Mouse (Mus musculus) megakaryocyte, embryonic 14.5 days (primary cell): Measurements from ENCODE around the gene Dstn. TPM values are rescaled to one million over a fixed set of nuclear protein-coding genes. Genes with fewer than 3 reads are reported as not detected.

Experiments used
- H3K27me3 ChIP-seq: replicated peaks from 2 replicates; pipeline ENCODE3; 2012; ENCODE audit warnings: inconsistent platforms
- H3K36me3 ChIP-seq: replicated peaks from 2 replicates; pipeline ENCODE3; 2012; ENCODE audit warnings: low read length, inconsistent platforms, mixed read lengths
- H3K4me1 ChIP-seq: 2 replicates; pipeline ENCODE4 v1.6.1; 2012; ENCODE audit warnings: inconsistent platforms
- H3K4me3 ChIP-seq: replicated peaks from 2 replicates; pipeline ENCODE3; 2012; ENCODE audit warnings: moderate library complexity, mild to moderate bottlenecking, inconsistent platforms
- H3K9me3 ChIP-seq: 2 replicates; pipeline ENCODE4 v1.6.1; 2012; ENCODE audit warnings: inconsistent platforms
- FLI1 ChIP-seq: IDR thresholded peaks from 2 replicates; pipeline ENCODE4 v1.6.1; 2012; ENCODE audit warnings: low read length, inconsistent platforms, mixed read lengths
- GATA1 ChIP-seq: IDR thresholded peaks from 3 replicates; pipeline ENCODE4 v1.6.1; 2012; ENCODE audit warnings: mixed read lengths, low read length, inconsistent platforms, borderline replicate concordance
- polyA plus RNA-seq: library from polyadenylated mRNA; stranded (reverse); fragments of >175 nt; gene quantifications from 2 replicates; pipeline ENCODE4 v1.2.3, GENCODE M21; 2012; ENCODE audit warnings: low replicate concordance; ENCODE audit not compliant: insufficient read depth

The Dstn gene
- polyA plus RNA-seq, 1 experiment: 18.3 TPM

DNA sequence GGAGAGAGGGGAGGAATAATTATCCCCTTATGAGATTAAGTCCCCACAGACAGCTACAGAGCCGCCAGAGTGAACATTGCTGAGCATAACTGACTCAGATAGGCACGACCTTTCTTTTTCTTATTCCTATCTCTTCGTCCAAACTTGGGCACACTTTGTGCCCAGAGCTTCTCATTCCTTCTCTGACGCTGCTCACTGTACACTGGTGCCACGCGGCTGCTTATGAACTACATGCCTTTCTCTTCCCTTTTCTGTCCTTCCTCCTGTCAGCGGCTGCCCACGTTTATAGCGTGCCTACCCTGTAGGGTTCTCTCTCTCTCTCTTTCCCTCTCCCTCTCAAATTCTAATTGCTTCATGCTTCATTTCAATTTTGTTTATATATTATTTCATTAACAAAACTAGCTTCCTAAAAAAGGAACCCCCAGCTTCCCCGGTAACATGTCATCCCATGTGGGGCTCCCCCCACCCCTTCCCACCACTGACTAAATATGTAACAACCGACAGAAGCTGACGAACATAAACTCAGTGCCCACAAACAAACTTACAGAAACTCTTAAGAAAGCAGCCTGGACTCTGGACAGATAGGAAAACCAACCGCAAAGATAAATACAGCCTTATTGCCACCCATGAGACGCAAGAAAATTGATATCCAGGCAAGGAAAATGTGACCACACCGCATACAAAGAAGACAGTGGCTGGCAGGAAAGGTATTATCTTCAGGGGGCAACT, 25.8 kb upstream of the Dstn start:
- Histone ChIP-seq H3K9me3 (peaks cover 4% of the 10 kb centered on the region; the same call in 1 of the 2 replicates), H3K27me3 (peaks cover 4% of the 10 kb centered on the region), H3K36me3 (no peaks in the 10 kb centered on the region), H3K4me3 (peak overlapping the region; percentile 73), H3K4me1 (peaks cover 17% of the 10 kb centered on the region)
- TF ChIP-seq FLI1 (no peak), GATA1 (no peak)

DNA sequence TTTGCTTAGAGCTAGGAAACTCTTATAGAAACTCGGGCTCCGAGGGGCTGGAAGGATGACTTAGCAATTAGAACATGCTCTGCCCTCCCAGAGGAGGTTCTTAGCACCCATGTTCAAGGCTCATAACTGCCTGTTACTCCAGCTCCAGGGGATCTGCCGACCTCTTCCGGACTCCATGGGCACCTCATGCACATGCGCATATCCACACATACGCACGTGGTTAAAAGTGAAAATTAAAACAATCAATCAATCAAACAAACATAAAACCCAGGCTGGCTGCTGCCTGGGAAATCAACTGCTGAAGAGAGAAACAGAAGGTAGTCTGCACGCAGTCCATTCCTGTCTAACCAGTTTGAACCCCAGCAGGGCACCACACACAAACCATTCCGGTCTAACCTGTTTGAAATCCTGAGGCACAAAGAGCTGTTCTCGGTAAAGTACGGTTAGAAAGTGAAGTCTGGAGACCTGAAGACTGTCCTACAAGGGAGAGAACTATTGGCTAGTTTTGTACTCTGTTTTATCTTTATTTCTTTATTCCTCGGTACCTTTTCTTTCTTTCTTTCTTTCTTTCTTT, 25.2 kb upstream of the Dstn start:
- Histone ChIP-seq H3K9me3 (peaks cover 4% of the 10 kb centered on the region; the same call in 1 of the 2 replicates), H3K4me3 (peak overlapping the region; percentile 69), H3K36me3 (no peaks in the 10 kb centered on the region), H3K4me1 (peaks cover 17% of the 10 kb centered on the region), H3K27me3 (peaks cover 3% of the 10 kb centered on the region)
- TF ChIP-seq FLI1 (no peak), GATA1 (no peak)

DNA sequence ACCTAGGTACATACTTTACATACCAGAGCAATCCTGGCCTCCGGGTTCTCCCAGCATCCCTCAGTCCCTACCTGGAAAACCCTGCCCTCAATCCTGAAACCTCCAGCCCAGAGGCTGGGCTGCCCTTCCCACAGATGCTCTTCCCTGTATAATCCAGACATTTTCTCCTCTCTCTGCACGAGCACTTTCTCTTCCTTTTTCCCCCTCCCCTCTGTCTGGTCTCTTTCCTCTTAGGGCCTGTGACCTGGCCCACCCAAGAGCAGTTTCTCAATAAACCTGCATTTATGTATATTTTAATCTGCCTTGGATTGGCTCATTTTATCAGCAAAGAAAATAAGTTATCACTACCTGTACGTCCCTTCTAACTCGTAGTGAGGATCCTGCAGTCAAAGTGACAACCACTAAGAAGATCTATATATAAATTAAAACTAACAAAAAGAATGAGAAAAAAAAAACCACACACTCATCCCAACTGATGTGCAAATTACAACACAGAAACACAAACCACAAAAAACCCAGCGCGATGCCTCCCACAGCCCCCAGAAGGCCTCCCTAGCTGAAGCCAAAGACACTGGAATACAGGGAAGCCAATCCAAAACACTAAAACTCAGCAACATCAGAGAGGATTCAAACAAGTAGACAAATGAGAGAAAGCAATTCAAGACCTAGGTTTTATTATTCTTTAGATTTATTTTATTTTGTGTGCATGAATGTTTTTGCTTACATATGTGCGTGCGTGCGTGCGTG, 23.6 kb upstream of the Dstn start:
- TF ChIP-seq GATA1: no peak
- no peak for TF ChIP-seq FLI1
- peaks cover 2% of the 10 kb centered on the region for H3K27me3 ChIP-seq
- H3K9me3 ChIP-seq: peaks cover 4% of the 10 kb centered on the region; the same call in 1 of the 2 replicates
- H3K36me3 ChIP-seq: no peaks in the 10 kb centered on the region
- no peak overlapping the region for H3K4me3 ChIP-seq
- H3K4me1 ChIP-seq: peaks cover 17% of the 10 kb centered on the region

DNA sequence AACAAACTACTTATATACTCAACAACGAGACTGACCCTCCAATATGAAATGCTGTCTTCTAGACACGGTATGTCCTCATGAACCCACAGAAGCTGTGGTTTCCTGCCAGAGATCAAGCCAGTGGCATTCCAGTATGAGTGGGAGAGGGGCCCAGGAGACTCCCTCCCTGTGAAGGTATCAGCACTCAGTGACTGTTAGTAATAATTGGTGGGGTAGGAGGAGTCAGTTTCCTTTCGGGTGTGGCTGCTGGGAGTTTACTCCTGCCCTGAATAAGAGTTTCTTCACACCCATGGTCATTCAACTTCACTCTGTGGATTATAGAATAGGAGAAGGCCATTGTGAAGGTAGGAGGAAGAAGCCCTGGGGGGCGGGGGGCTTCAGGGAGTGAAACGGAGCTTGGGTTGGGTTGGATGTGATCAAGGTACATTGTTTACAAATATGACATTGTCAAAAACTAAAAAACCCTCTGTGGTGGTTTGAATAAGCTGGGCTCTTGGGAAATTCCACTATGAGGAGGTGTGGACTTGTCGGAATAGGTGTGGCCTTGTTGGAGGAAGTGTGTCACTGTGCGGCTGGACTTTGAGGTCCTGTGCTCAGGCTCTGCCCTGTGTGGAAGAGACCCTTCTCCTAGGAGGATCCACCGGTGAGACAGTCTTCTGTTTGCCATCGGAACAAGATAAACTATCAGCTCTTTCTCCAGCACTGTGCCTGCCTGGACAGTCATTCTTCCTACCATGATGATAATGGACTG, 15.5 kb upstream of the Dstn start:
- no peak for TF ChIP-seq GATA1
- no peak for TF ChIP-seq FLI1
- Histone ChIP-seq H3K36me3 (no peaks in the 10 kb centered on the region), H3K4me3 (no peak overlapping the region), H3K27me3 (no peaks in the 10 kb centered on the region), H3K9me3 (no peaks in the 10 kb centered on the region), H3K4me1 (peaks cover 15% of the 10 kb centered on the region)

DNA sequence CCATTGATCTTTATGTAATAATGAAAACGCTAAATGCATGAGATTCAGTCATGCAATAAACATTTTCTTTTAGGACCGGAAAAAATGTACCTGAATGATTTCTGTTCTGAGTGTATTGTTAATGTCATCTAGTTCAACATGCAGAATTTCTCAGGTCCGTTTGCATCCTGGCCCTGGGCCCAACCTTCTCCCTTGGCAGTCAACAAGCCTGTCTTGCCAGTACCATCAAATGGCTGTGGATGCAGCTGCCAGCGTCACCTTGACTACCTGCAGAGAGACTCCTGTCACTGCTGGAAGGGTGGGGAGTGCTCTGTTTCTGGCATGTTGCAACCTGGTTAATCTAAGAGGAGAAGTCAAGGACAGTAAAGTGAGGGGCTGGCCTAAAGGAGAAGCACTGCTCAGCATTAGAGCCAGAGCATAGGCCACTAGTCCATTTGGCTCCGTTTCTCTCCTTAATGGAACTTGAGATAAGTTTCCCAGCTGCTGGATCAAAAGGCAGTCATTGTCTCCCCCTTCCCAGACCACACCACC, 14.2 kb upstream of the Dstn start:
- Histone ChIP-seq H3K27me3 (no peaks in the 10 kb centered on the region), H3K4me1 (peaks cover 15% of the 10 kb centered on the region), H3K36me3 (no peaks in the 10 kb centered on the region), H3K9me3 (no peaks in the 10 kb centered on the region), H3K4me3 (no peak overlapping the region)
- TF ChIP-seq FLI1 (no peak), GATA1 (no peak)

DNA sequence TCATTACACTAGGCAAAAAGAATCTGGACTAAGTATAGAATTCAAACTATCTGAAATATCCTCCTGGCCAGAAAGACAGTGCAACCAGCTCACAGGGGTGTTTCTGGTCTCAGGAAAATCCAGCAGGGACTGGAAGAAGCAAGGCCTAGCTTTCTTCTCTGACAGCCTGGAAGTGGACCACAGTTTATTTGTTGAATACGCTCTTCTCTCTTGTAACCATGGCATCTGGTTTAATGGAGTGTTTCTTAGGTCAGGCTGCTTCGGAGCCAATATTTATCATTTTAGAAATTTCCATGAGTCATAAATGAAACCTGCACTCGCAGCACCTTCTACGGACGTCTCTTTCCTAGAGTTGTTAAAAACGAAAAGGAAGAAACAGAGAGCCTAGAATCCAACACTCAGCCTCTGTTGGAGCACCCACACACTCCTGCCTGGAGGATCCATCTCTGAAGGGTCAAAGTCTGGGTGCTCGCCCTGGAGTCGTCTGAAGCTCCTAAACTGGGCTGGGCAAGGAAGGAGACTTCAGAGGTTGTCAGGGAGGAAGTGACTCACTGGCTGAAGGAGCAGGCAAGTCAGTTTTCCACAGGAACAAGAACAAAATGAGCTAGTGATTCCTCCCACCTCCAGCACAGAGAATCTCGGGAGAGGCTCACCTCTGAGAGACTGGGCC, 11.6 kb upstream of the Dstn start:
- H3K36me3 ChIP-seq: no peaks in the 10 kb centered on the region
- no peaks in the 10 kb centered on the region for H3K27me3 ChIP-seq
- no peak overlapping the region for H3K4me3 ChIP-seq
- TF ChIP-seq GATA1 (no peak), FLI1 (no peak)
- H3K9me3 ChIP-seq: no peaks in the 10 kb centered on the region
- peaks cover 21% of the 10 kb centered on the region for H3K4me1 ChIP-seq

DNA sequence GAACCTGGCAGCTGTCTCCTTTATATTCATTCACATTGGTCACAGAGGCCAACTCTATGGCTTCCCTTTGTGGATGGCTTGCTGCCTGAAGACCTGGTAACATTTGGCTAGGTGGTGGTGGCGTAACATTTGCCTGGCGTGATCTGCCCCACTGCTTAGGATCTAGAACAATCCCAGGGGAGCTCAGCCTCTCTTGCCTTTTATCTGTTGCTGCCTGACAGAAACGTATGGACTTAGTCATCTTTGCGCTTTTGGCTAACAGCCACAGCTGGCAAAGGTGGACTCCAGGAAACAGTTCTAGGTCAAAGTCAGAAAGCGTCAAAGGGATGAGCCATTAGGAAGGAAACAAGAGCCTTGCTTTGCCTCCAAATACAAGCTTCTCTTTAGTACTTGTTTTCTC, 10.2 kb upstream of the Dstn start:
- Histone ChIP-seq H3K4me3 (no peak overlapping the region), H3K4me1 (peaks cover 19% of the 10 kb centered on the region)

DNA sequence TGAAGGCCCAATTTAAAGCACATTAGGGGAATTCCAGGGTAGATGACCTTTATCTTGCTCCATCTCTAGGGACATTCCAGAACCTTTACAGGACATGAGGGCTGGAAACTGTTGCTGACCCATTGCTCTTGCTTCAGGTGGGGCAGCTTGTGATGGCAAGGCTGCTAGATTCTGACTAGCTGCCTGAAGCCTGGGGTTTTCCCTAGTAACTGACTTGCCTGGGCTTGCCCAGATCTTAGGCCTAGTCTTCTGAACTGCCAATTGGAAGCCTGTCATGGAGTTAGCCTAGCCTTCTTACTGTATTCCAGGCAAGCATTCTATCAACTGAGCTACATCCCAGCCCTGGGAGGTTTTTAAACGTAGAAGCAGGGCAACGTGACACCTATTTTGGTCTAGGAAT, 5.9 kb upstream of the Dstn start:
- no peak overlapping the region for H3K4me3 ChIP-seq
- peaks cover 13% of the 10 kb centered on the region for H3K4me1 ChIP-seq
- H3K9me3 ChIP-seq: no peaks in the 10 kb centered on the region
- TF ChIP-seq GATA1 (no peak), FLI1 (no peak)
- peaks cover 4% of the 10 kb centered on the region for H3K27me3 ChIP-seq
- no peaks in the 10 kb centered on the region for H3K36me3 ChIP-seq

More for the DNA sequence above, 10.2 kb upstream of the Dstn start:
- no peaks in the 10 kb centered on the region for H3K9me3 ChIP-seq
- no peak for TF ChIP-seq GATA1
- no peak for TF ChIP-seq FLI1
- H3K36me3 ChIP-seq: no peaks in the 10 kb centered on the region
- no peaks in the 10 kb centered on the region for H3K27me3 ChIP-seq

DNA sequence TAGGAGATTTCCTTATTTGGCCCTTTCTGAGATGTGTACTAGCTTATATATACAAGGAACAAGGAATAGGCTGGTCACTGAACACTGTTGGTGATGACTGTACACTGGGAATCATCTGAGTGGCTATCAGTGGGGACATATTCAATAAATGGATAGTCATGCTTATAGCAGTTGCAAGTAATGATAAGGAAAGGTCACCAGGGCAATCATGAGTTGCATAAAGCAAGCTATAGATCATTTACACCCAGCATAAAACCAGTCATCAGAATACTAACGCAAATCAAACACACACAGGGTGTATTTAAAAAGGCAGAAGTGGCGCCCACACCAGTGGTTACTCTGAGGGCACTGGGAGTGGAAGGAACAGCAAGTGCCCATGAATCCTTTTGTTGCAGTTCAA, 2.9 kb upstream of the Dstn start:
- peaks cover 20% of the 10 kb centered on the region for H3K4me1 ChIP-seq
- TF ChIP-seq GATA1: no peak
- TF ChIP-seq FLI1: no peak

More for the DNA sequence above, 2.9 kb upstream of the Dstn start:
- H3K27me3 ChIP-seq: peaks cover 4% of the 10 kb centered on the region
- H3K4me3 ChIP-seq: no peak overlapping the region
- H3K9me3 ChIP-seq: no peaks in the 10 kb centered on the region
- no peaks in the 10 kb centered on the region for H3K36me3 ChIP-seq
